In the genomic region with DNA sequence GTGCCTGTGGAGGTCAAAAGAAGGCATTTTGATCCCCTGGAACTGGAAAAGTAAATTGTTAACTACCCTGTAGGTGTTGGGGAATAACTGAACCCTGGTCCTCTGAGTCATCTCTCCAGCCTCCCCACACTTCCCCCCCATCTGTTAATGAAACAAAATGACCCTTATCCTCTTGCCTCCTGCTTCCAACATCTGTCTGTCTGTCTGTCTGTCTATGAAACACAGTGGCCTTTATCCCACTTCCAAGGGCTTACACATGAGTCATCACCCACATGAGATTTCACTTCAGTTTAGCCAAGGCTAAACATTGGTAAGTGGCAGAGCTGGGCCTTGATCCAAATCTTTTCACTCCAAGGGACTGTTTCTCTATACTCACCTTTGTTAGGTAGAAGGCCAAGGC, we compare ENCODE assay signal across 23 mouse cellular contexts. TPM values are rescaled to one million over a fixed set of nuclear protein-coding genes. Genes with fewer than 3 reads are reported as not detected.
DNase-seq lines count a peak whose midpoint lies in the region; ATAC-seq lines count a peak whose summit lies in the region.
"Had no signal": no experiment of that assay in that cellular context is flagged by ENCODE, and none has a peak within 500 bp of the region (broad histone marks: within the 10 kb centered on the region; RNA-seq: fewer than 3 reads in every experiment).

No protein-coding gene starts in this region.

- H3K36me3 ChIP-seq in kidney, embryonic 15.5 days, result peaks cover 50% of the 10 kb centered on the region

- no peaks in the 10 kb centered on the region for H3K27me3 ChIP-seq in kidney, embryonic 15.5 days
- H3K27me3 ChIP-seq: embryonic facial prominence, embryonic 13.5 days; heart, embryonic 15.5 days; liver, embryonic 13.5 days had no signal

- peaks cover 12% of the 10 kb centered on the region; the same call in 1 of the 2 replicates for H3K4me1 ChIP-seq in kidney, embryonic 15.5 days
- H3K4me1 ChIP-seq: embryonic facial prominence, embryonic 13.5 days had no signal

- H3K4me3 ChIP-seq in kidney, embryonic 15.5 days (replicated peaks), result no peak overlapping the region
- H3K4me3 ChIP-seq: embryonic facial prominence, embryonic 13.5 days; forebrain, embryonic 10.5 days; heart, adult 2 months; heart, embryonic 15.5 days; layer of hippocampus, adult 2 months; liver, embryonic 13.5 days; midbrain, embryonic 10.5 days had no signal

- no peak overlapping the region for H3K9ac ChIP-seq in kidney, embryonic 15.5 days
- H3K9ac ChIP-seq: embryonic facial prominence, embryonic 13.5 days; heart, embryonic 15.5 days; liver, embryonic 13.5 days had no signal

- H3K4me2 ChIP-seq in kidney, embryonic 15.5 days, result no peak overlapping the region
- H3K4me2 ChIP-seq: embryonic facial prominence, embryonic 13.5 days; heart, embryonic 15.5 days; liver, embryonic 13.5 days had no signal

- DNase-seq in adrenal gland, adult 2 months, result peak; percentile 71
- no peak for DNase-seq in adrenal gland, postnatal 4 days (ENCODE audit: low spot score in 2 of 2)
- DNase-seq in kidney, postnatal 25 days, result peak; percentile 43 to 67
- DNase-seq in 3T3-L1 (ENCODE audit: low read depth, low spot score), result peak; percentile 87
- peak; percentile 60 for DNase-seq in adrenal gland, postnatal 14 days
- DNase-seq in ovary, postnatal 10 days (ENCODE audit: low spot score), result no peak
- DNase-seq: B cell, adult 2 months; cerebellum, adult 9-10 months; gastrocnemius, postnatal 10 days; heart, adult 2 months; liver, embryonic 13.5 days; lung, postnatal 4 days; right cerebral cortex, adult 18-20 months; thymus, adult 2 months had no signal

- ATAC-seq in kidney, embryonic 15.5 days (replicated peaks; ENCODE audit: low FRiP score), result no peak
- ATAC-seq in cerebellum, adult (ENCODE audit: insufficient number of reproducible peaks, low FRiP score, low TSS enrichment), result no peak

- no peak overlapping the region for H3K27ac ChIP-seq in kidney, embryonic 15.5 days
- H3K27ac ChIP-seq: embryonic facial prominence, embryonic 13.5 days; forebrain, embryonic 10.5 days; heart, adult 2 months; heart, embryonic 15.5 days; layer of hippocampus, adult 2 months; liver, embryonic 13.5 days; midbrain, embryonic 10.5 days had no signal

- no peaks in the 10 kb centered on the region for H3K9me3 ChIP-seq in kidney, embryonic 15.5 days (replicated peaks)
- H3K9me3 ChIP-seq: embryonic facial prominence, embryonic 13.5 days; forebrain, embryonic 10.5 days; heart, embryonic 15.5 days; liver, embryonic 13.5 days; midbrain, embryonic 10.5 days had no signal

RNA-seq across cellular contexts. Expression of a gene that starts 13.3 kb away (rescaled TPM):
- 100 to 1,000 TPM; 131 to 139 TPM for total RNA-seq in adrenal gland, adult 2 months (2021)
- polyA plus RNA-seq in adrenal gland, adult 2 months (2012; rRNA removed), result 209 and 296 TPM in 2 replicates
- 100 to 1,000 TPM; 127 to 130 TPM for total RNA-seq in adrenal gland, postnatal 4 days (2021)
- polyA plus RNA-seq in kidney, embryonic 15.5 days (2015; fragmentation: Nextera tagmentation; extraction: Ambion mirVana), result 39.2 and 46.2 TPM in 2 replicates
- 78.9 and 104 TPM in 2 replicates for total RNA-seq in adrenal gland, postnatal 14 days (2021)

RNA-seq across cellular contexts. Expression of a gene that starts 14.0 kb away (rescaled TPM):
- 10 to 100 TPM; 26.3 to 31.1 TPM for total RNA-seq in adrenal gland, adult 2 months (2021)
- 14.1 and 15.4 TPM in 2 replicates for polyA plus RNA-seq in adrenal gland, adult 2 months (2012; rRNA removed)
- total RNA-seq in adrenal gland, postnatal 4 days (2021), result 10 to 100 TPM; 31.6 to 32.7 TPM
- polyA plus RNA-seq in kidney, embryonic 15.5 days (2015; fragmentation: Nextera tagmentation; extraction: Ambion mirVana), result 21.6 and 22.5 TPM in 2 replicates
- total RNA-seq in adrenal gland, postnatal 14 days (2021), result 21.6 and 24.0 TPM in 2 replicates

RNA-seq across cellular contexts. Expression of a gene that starts 16.9 kb away (rescaled TPM):
- total RNA-seq in adrenal gland, adult 2 months (2021), result not detected
- not detected in 2 replicates for polyA plus RNA-seq in adrenal gland, adult 2 months (2012; rRNA removed)
- total RNA-seq in adrenal gland, postnatal 4 days (2021), result under 1 TPM in 1 of 2 experiments, not detected in 1; 0.90 TPM
- 1.2 and 1.4 TPM in 2 replicates for polyA plus RNA-seq in kidney, embryonic 15.5 days (2015; fragmentation: Nextera tagmentation; extraction: Ambion mirVana)
- total RNA-seq in adrenal gland, postnatal 14 days (2021), result 0.19 and 0.34 TPM in 2 replicates
- total RNA-seq: gastrocnemius, postnatal 10 days; heart, adult 2 months; hematopoietic stem cell, adult 5-6 weeks; neutrophil, adult 5-6 weeks had no signal
- polyA plus RNA-seq: liver, embryonic 13.5 days had no signal

RNA-seq across cellular contexts. Expression of a gene that starts 26.5 kb away (rescaled TPM):
- under 1 TPM in 1 of 2 experiments, not detected in 1; 0.21 TPM for total RNA-seq in adrenal gland, adult 2 months (2021)
- 0.20 and 0.22 TPM in 2 replicates for polyA plus RNA-seq in adrenal gland, adult 2 months (2012; rRNA removed)
- total RNA-seq in adrenal gland, postnatal 4 days (2021), result under 1 TPM; 0.17 to 0.25 TPM
- 0.50 and 0.53 TPM in 2 replicates for polyA plus RNA-seq in kidney, embryonic 15.5 days (2015; fragmentation: Nextera tagmentation; extraction: Ambion mirVana)
- total RNA-seq in adrenal gland, postnatal 14 days (2021), result not detected in 2 replicates
- total RNA-seq: heart, adult 2 months; neutrophil, adult 5-6 weeks had no signal

RNA-seq across cellular contexts. Expression of a gene that starts 35.9 kb away (rescaled TPM):
- 1 to 10 TPM; 8.0 to 8.7 TPM for total RNA-seq in adrenal gland, adult 2 months (2021)
- 7.2 and 9.2 TPM in 2 replicates for polyA plus RNA-seq in adrenal gland, adult 2 months (2012; rRNA removed)
- 10 to 100 TPM; 18.5 to 26.7 TPM for total RNA-seq in adrenal gland, postnatal 4 days (2021)
- polyA plus RNA-seq in kidney, embryonic 15.5 days (2015; fragmentation: Nextera tagmentation; extraction: Ambion mirVana), result 12.9 and 16.0 TPM in 2 replicates
- 6.9 and 15.1 TPM in 2 replicates for total RNA-seq in adrenal gland, postnatal 14 days (2021)

Comparison
In these comparisons a context has a peak if more than half of its experiments do, and no peak if none do; other contexts are left out.
1. DNase-seq: peak in adrenal gland, adult 2 months (single experiment), kidney, postnatal 25 days (2 of 2), 3T3-L1 (single experiment) and adrenal gland, postnatal 14 days (single experiment); none in adrenal gland, postnatal 4 days (0 of 2) and ovary, postnatal 10 days (single experiment).